Mouse (Mus musculus) erythroblast, embryonic 14.5 days (primary cell): ENCODE measurements around the gene Madd.

Source experiments
- GATA1 ChIP-seq: IDR thresholded peaks from 2 replicates; pipeline ENCODE4 v1.6.1; 2012; ENCODE audit warnings: low read length, inconsistent platforms, mixed read lengths
- TAL1 ChIP-seq: IDR thresholded peaks from 3 replicates; pipeline ENCODE4 v1.6.1; 2012; ENCODE audit warnings: low read length, inconsistent platforms, mixed read lengths

DNA sequence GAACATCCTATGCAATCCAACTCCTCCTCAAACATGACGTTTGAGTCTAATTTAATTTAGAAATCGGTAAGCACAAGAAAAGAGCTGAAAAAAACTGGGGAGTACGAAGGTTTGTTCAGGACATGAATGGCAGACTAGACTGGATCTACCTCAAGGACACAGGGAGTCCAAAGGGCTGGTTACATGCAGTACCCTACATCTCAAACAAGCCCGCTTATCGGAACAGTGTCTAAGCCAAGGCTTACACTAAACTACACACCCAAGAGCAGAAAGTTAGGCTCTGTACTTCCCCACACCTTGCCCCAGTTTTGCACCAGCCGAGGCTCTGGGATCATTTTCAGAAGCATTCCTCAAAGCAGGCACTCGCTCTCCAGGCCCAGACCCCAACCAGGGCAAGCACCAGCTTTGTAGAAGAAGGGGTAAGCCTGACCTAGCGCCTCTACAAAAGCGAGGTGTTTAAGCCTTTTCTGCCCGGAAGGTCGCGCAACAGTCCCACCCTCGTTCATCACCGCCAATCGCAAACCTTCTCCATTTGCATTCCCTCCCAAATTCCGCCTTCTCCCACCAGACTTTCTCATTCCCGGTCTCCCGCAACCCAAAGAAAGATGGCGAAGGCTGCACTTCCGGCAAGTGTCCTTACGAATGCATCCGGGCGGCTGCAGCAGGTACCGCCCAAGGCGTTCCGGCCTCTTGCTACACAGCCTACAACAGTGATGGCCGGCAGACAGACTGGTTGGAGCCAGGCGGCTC is 18.8 kb upstream of the Madd start, which contains the start of the genes Nr1h3 and Acp2:
- TF ChIP-seq GATA1 (no peak), TAL1 (no peak)
